Mouse (Mus musculus): Measurements from ENCODE around the gene Hnrnph1. TPM values are rescaled to one million over a fixed set of nuclear protein-coding genes. Genes with fewer than 3 reads are reported as not detected.

The Hnrnph1 gene
- polyA plus RNA-seq, 1 experiment from 2014 or later = 854 TPM

- Histone ChIP-seq H3K4me2 (replicated peaks; ENCODE audit: low read depth, low read length) (peak overlapping the region; percentile 91), H3K9me3 (ENCODE audit: control insufficient read depth, low read length) (no peaks in the 10 kb centered on the region), H3K27me3 (ENCODE audit: control insufficient read depth, insufficient read depth, low read length) (no peaks in the 10 kb centered on the region), H3K9ac (ENCODE audit: low read depth, low read length) (peak overlapping the region; percentile 99), H3K4me1 (replicated peaks; ENCODE audit: control insufficient read depth, insufficient read depth, low read length) (peaks cover 9% of the 10 kb centered on the region), H3K36me3 (ENCODE audit: control insufficient read depth, insufficient read depth, low read length) (peaks cover 3% of the 10 kb centered on the region; the same call in 1 of the 2 replicates), H3K4me3 (ENCODE audit: low read depth, low read length) (peak overlapping the region; percentile 97), H3K27ac (ENCODE audit: low read depth, low read length) (peak overlapping the region; percentile 99)
- 30% methylated on average over 10 of the region's 10 CpGs for WGBS
- no peak for DNase-seq (ENCODE audit: low spot score)
- ATAC-seq (ENCODE audit: low FRiP score) = no peak
Measured at GRCm38 (mm10) chr11:50376156-50376790, 517 bp upstream of the Hnrnph1 start.

- peak overlapping the region; percentile 99 for H3K27ac ChIP-seq (ENCODE audit: low read depth, low read length)
- peak overlapping the region; percentile 99 for H3K9ac ChIP-seq (ENCODE audit: low read depth, low read length)
- H3K4me3 ChIP-seq (ENCODE audit: low read depth, low read length) = peak overlapping the region; percentile 97
- peaks cover 10% of the 10 kb centered on the region for H3K4me1 ChIP-seq (replicated peaks; ENCODE audit: control insufficient read depth, insufficient read depth, low read length)
- ATAC-seq (ENCODE audit: low FRiP score) (peak; percentile 83), DNase-seq (ENCODE audit: low spot score) (peak; percentile 91)
- H3K9me3 ChIP-seq (ENCODE audit: control insufficient read depth, low read length) = no peaks in the 10 kb centered on the region
- WGBS = under 1% methylated on average over 71 of the region's 71 CpGs
- peaks cover 6% of the 10 kb centered on the region for H3K36me3 ChIP-seq (ENCODE audit: control insufficient read depth, insufficient read depth, low read length)
- H3K4me2 ChIP-seq (replicated peaks; ENCODE audit: low read depth, low read length) = peak overlapping the region; percentile 68
- no peaks in the 10 kb centered on the region for H3K27me3 ChIP-seq (ENCODE audit: control insufficient read depth, insufficient read depth, low read length)
Measured at GRCm38 (mm10) chr11:50377892-50378684, 1.3 kb downstream of the Hnrnph1 start.

- WGBS = 71% methylated on average over 12 of the region's 12 CpGs
- Histone ChIP-seq H3K4me3 (ENCODE audit: low read depth, low read length) (peak overlapping the region; percentile 97), H3K4me2 (replicated peaks; ENCODE audit: low read depth, low read length) (peak overlapping the region; percentile 68), H3K36me3 (ENCODE audit: control insufficient read depth, insufficient read depth, low read length) (peaks cover 8% of the 10 kb centered on the region), H3K4me1 (replicated peaks; ENCODE audit: control insufficient read depth, insufficient read depth, low read length) (peaks cover 10% of the 10 kb centered on the region), H3K27me3 (ENCODE audit: control insufficient read depth, insufficient read depth, low read length) (no peaks in the 10 kb centered on the region), H3K9ac (ENCODE audit: low read depth, low read length) (peak overlapping the region; percentile 23; the same call in 1 of the 2 replicates), H3K27ac (ENCODE audit: low read depth, low read length) (no peak overlapping the region), H3K9me3 (ENCODE audit: control insufficient read depth, low read length) (no peaks in the 10 kb centered on the region)
- DNase-seq (ENCODE audit: low spot score) (no peak), ATAC-seq (ENCODE audit: low FRiP score) (no peak)
Measured at GRCm38 (mm10) chr11:50379023-50379752, 2.4 kb downstream of the Hnrnph1 start.

- Histone ChIP-seq H3K9ac (ENCODE audit: low read depth, low read length) (no peak overlapping the region), H3K4me3 (ENCODE audit: low read depth, low read length) (no peak overlapping the region), H3K9me3 (ENCODE audit: control insufficient read depth, low read length) (no peaks in the 10 kb centered on the region), H3K36me3 (ENCODE audit: control insufficient read depth, insufficient read depth, low read length) (peaks cover 10% of the 10 kb centered on the region), H3K4me2 (replicated peaks; ENCODE audit: low read depth, low read length) (0 out of 2 replicates have a peak overlapping the region, but pooled peaks have one; percentile 15), H3K27me3 (ENCODE audit: control insufficient read depth, insufficient read depth, low read length) (no peaks in the 10 kb centered on the region), H3K4me1 (replicated peaks; ENCODE audit: control insufficient read depth, insufficient read depth, low read length) (peaks cover 8% of the 10 kb centered on the region), H3K27ac (ENCODE audit: low read depth, low read length) (no peak overlapping the region)
- ATAC-seq (ENCODE audit: low FRiP score) = no peak
- DNase-seq (ENCODE audit: low spot score) = no peak
- 57% methylated on average over 4 of the region's 4 CpGs for WGBS
Measured at GRCm38 (mm10) chr11:50381311-50381710, 4.5 kb downstream of the Hnrnph1 start.

GRCm38 (mm10) chr11:50387167-50387679 is 10.4 kb downstream of the Hnrnph1 start:
- 76% methylated on average over 3 of the region's 3 CpGs for WGBS
- DNase-seq (ENCODE audit: low spot score) (no peak), ATAC-seq (ENCODE audit: low FRiP score) (no peak)
- Histone ChIP-seq H3K4me3 (ENCODE audit: low read depth, low read length) (no peak overlapping the region), H3K4me1 (replicated peaks; ENCODE audit: control insufficient read depth, insufficient read depth, low read length) (0 out of 2 replicates have a peak, but pooled peaks cover 2% of the 10 kb centered on the region), H3K9ac (ENCODE audit: low read depth, low read length) (no peak overlapping the region), H3K4me2 (replicated peaks; ENCODE audit: low read depth, low read length) (no peak overlapping the region), H3K9me3 (ENCODE audit: control insufficient read depth, low read length) (no peaks in the 10 kb centered on the region), H3K36me3 (ENCODE audit: control insufficient read depth, insufficient read depth, low read length) (peaks cover 7% of the 10 kb centered on the region; the same call in 1 of the 2 replicates), H3K27me3 (ENCODE audit: control insufficient read depth, insufficient read depth, low read length) (no peaks in the 10 kb centered on the region), H3K27ac (ENCODE audit: low read depth, low read length) (no peak overlapping the region)

- WGBS = 89% methylated on average over 4 of the region's 4 CpGs
- H3K4me3 ChIP-seq (ENCODE audit: low read depth, low read length) = no peak overlapping the region
- no peaks in the 10 kb centered on the region for H3K9me3 ChIP-seq (ENCODE audit: control insufficient read depth, low read length)
- H3K27ac ChIP-seq (ENCODE audit: low read depth, low read length) = no peak overlapping the region
- H3K27me3 ChIP-seq (ENCODE audit: control insufficient read depth, insufficient read depth, low read length) = no peaks in the 10 kb centered on the region
- ATAC-seq (ENCODE audit: low FRiP score) = peak; percentile 12; the same call in 1 of the 2 replicates
- H3K36me3 ChIP-seq (ENCODE audit: control insufficient read depth, insufficient read depth, low read length) = 0 out of 2 replicates have a peak, but pooled peaks cover 4% of the 10 kb centered on the region
- H3K9ac ChIP-seq (ENCODE audit: low read depth, low read length) = no peak overlapping the region
- no peaks in the 10 kb centered on the region for H3K4me1 ChIP-seq (replicated peaks; ENCODE audit: control insufficient read depth, insufficient read depth, low read length)
- DNase-seq (ENCODE audit: low spot score) = no peak
- no peak overlapping the region for H3K4me2 ChIP-seq (replicated peaks; ENCODE audit: low read depth, low read length)
Measured at GRCm38 (mm10) chr11:50387697-50388096, 10.9 kb downstream of the Hnrnph1 start.

GRCm38 (mm10) chr11:50388217-50388929 is 11.6 kb downstream of the Hnrnph1 start:
- H3K4me1 ChIP-seq (replicated peaks; ENCODE audit: control insufficient read depth, insufficient read depth, low read length) = no peaks in the 10 kb centered on the region
- DNase-seq (ENCODE audit: low spot score) (no peak), ATAC-seq (ENCODE audit: low FRiP score) (no peak)
- no peak overlapping the region for H3K9ac ChIP-seq (ENCODE audit: low read depth, low read length)
- 0 out of 2 replicates have a peak, but pooled peaks cover 4% of the 10 kb centered on the region for H3K36me3 ChIP-seq (ENCODE audit: control insufficient read depth, insufficient read depth, low read length)
- H3K27me3 ChIP-seq (ENCODE audit: control insufficient read depth, insufficient read depth, low read length) = no peaks in the 10 kb centered on the region
- 93% methylated on average over 3 of the region's 3 CpGs for WGBS
- H3K27ac ChIP-seq (ENCODE audit: low read depth, low read length) = no peak overlapping the region
- no peaks in the 10 kb centered on the region for H3K9me3 ChIP-seq (ENCODE audit: control insufficient read depth, low read length)
- no peak overlapping the region for H3K4me2 ChIP-seq (replicated peaks; ENCODE audit: low read depth, low read length)
- no peak overlapping the region for H3K4me3 ChIP-seq (ENCODE audit: low read depth, low read length)

GRCm38 (mm10) chr11:50389011-50389410 is 12.2 kb downstream of the Hnrnph1 start:
- no peak overlapping the region for H3K4me3 ChIP-seq (ENCODE audit: low read depth, low read length)
- DNase-seq (ENCODE audit: low spot score) (no peak), ATAC-seq (ENCODE audit: low FRiP score) (no peak)
- H3K9me3 ChIP-seq (ENCODE audit: control insufficient read depth, low read length) = no peaks in the 10 kb centered on the region
- H3K9ac ChIP-seq (ENCODE audit: low read depth, low read length) = no peak overlapping the region
- no peaks in the 10 kb centered on the region for H3K4me1 ChIP-seq (replicated peaks; ENCODE audit: control insufficient read depth, insufficient read depth, low read length)
- 83% methylated on average over 3 of the region's 3 CpGs for WGBS
- H3K4me2 ChIP-seq (replicated peaks; ENCODE audit: low read depth, low read length) = no peak overlapping the region
- H3K27me3 ChIP-seq (ENCODE audit: control insufficient read depth, insufficient read depth, low read length) = no peaks in the 10 kb centered on the region
- 0 out of 2 replicates have a peak, but pooled peaks cover 2% of the 10 kb centered on the region for H3K36me3 ChIP-seq (ENCODE audit: control insufficient read depth, insufficient read depth, low read length)
- no peak overlapping the region for H3K27ac ChIP-seq (ENCODE audit: low read depth, low read length)

Data from hindbrain, embryonic 11.5 days (tissue).